Comparison of ENCODE assay signal across 22 mouse cellular contexts in the genomic region with DNA sequence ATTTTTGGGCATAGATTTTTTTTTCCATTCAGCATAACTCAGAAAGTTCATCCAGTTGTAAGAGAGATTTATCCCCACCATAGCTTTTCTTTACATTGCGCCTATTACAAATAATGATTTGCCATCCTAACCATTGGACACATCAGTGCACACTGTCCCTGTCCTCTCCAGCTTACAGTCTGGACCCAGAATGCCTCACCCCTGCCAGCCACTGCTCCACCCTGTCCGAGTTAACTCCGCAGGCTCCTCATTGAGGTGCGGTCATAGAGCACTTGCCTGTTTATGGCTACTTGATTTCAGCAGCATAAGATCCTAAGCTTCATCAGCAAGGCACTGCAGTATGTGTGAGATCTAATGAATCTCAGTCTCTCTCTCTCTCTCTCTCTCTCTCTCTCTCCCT.
"Had no signal": no experiment of that assay in that cellular context is flagged by ENCODE, and none has a peak within 500 bp of the region (broad histone marks: within the 10 kb centered on the region; RNA-seq: fewer than 3 reads in every experiment).

No protein-coding gene starts in this region.

- H3K27ac ChIP-seq: kidney, embryonic 15.5 days; left cerebral cortex, adult 2 months; liver, embryonic 12.5 days; liver, embryonic 15.5 days; lung, embryonic 15.5 days; midbrain, embryonic 10.5 days; midbrain, embryonic 13.5 days; neural tube, embryonic 13.5 days; stomach, embryonic 15.5 days had no signal

- H3K4me3 ChIP-seq: kidney, embryonic 15.5 days; left cerebral cortex, adult 2 months; liver, embryonic 12.5 days; liver, embryonic 15.5 days; lung, embryonic 15.5 days; megakaryocyte, embryonic 14.5 days; midbrain, embryonic 10.5 days; midbrain, embryonic 13.5 days; myocyte; neural tube, embryonic 13.5 days; stomach, embryonic 15.5 days had no signal

- H3K9me3 ChIP-seq: kidney, embryonic 15.5 days; liver, embryonic 12.5 days; liver, embryonic 15.5 days; lung, embryonic 15.5 days; megakaryocyte, embryonic 14.5 days; midbrain, embryonic 10.5 days; midbrain, embryonic 13.5 days; neural tube, embryonic 13.5 days; stomach, embryonic 15.5 days had no signal

- H3K9ac ChIP-seq: kidney, embryonic 15.5 days; liver, embryonic 12.5 days; liver, embryonic 15.5 days; lung, embryonic 15.5 days; midbrain, embryonic 13.5 days; neural tube, embryonic 13.5 days; stomach, embryonic 15.5 days had no signal

- DNase-seq: kidney, postnatal 10 days; kidney, postnatal 36 days; layer of hippocampus, postnatal 36 days; lung, adult 18-20 months; lung, postnatal 10 days; lung, postnatal 36 days; retina, postnatal 1 day; right cerebral cortex, postnatal 25 days; spleen, adult 18-20 months; thymus, postnatal 25 days had no signal

- H3K4me2 ChIP-seq: kidney, embryonic 15.5 days; liver, embryonic 12.5 days; liver, embryonic 15.5 days; lung, embryonic 15.5 days; midbrain, embryonic 13.5 days; neural tube, embryonic 13.5 days; stomach, embryonic 15.5 days had no signal

- ATAC-seq: liver, embryonic 12.5 days; midbrain, embryonic 13.5 days; midbrain, embryonic 16.5 days had no signal

- H3K4me1 ChIP-seq: lung, embryonic 15.5 days; midbrain, embryonic 10.5 days; midbrain, embryonic 13.5 days; neural tube, embryonic 13.5 days; stomach, embryonic 15.5 days had no signal

- H3K27me3 ChIP-seq: kidney, embryonic 15.5 days; liver, embryonic 12.5 days; liver, embryonic 15.5 days; lung, embryonic 15.5 days; megakaryocyte, embryonic 14.5 days; midbrain, embryonic 13.5 days; neural tube, embryonic 13.5 days; stomach, embryonic 15.5 days had no signal
